Mouse (Mus musculus) C2C12 (cell line): ENCODE data around the gene Dennd5b. TPM values are rescaled to one million over a fixed set of nuclear protein-coding genes. Genes with fewer than 3 reads are reported as not detected.

Experiments used
- H3K27me3 ChIP-seq: one replicate; pipeline ENCODE4 v1.6.1; 2011; ENCODE audit not compliant: control insufficient read depth, insufficient read depth, insufficient read length
- H3K36me3 ChIP-seq: one replicate; pipeline ENCODE4 v1.6.1; 2011; ENCODE audit not compliant: control insufficient read depth, insufficient read depth
- H3K4me3 ChIP-seq: one replicate; pipeline ENCODE4 v1.5.1; 2011; ENCODE audit warnings: mild to moderate bottlenecking, control low read depth; ENCODE audit not compliant: poor library complexity, insufficient read depth, severe bottlenecking
- H3K79me2 ChIP-seq: one replicate; pipeline ENCODE4 v1.6.1; 2011; ENCODE audit not compliant: control insufficient read depth, insufficient read depth
- H3K79me3 ChIP-seq: one replicate; pipeline ENCODE4 v1.6.1; 2011; ENCODE audit warnings: low read depth, control low read depth
- H3ac ChIP-seq: one replicate; pipeline ENCODE3; 2011; ENCODE audit warnings: low read depth; ENCODE audit not compliant: control insufficient read depth, insufficient read length
- CEBPB ChIP-seq: IDR thresholded peaks from one replicate; pipeline ENCODE4 v1.6.1; 2011; ENCODE audit warnings: low read depth, mild to moderate bottlenecking, control low read depth, moderate library complexity
- CTCF ChIP-seq: IDR thresholded peaks from one replicate; pipeline ENCODE4 v1.5.1; 2011; ENCODE audit not compliant: control insufficient read depth, insufficient read depth, insufficient read length
- FOSL1 ChIP-seq: IDR thresholded peaks from one replicate; pipeline ENCODE4 v1.8.0; 2011; ENCODE audit warnings: mild to moderate bottlenecking, low read length; ENCODE audit not compliant: poor library complexity, insufficient read depth, severe bottlenecking
- MAX ChIP-seq: IDR thresholded peaks from one replicate; pipeline ENCODE4 v1.6.1; 2011; ENCODE audit warnings: mild to moderate bottlenecking, control low read depth
- MYOD1 ChIP-seq: IDR thresholded peaks from one replicate; pipeline ENCODE4 v1.6.1; 2011; ENCODE audit warnings: low read depth; ENCODE audit not compliant: control insufficient read depth, insufficient read length
- MYOG ChIP-seq: IDR thresholded peaks from one replicate; pipeline ENCODE4 v1.6.1; 2011; ENCODE audit not compliant: control insufficient read depth, insufficient read length; ENCODE audit errors: extremely low read depth
- USF1 ChIP-seq: IDR thresholded peaks from one replicate; pipeline ENCODE4 v1.6.1; 2011; ENCODE audit warnings: low read depth, mild to moderate bottlenecking, control low read depth, moderate library complexity
- long read RNA-seq, 2 experiments: library from polyadenylated mRNA; unstranded; transcript quantifications; one replicate each; pipeline ENCODE4 v2.0.0; 2019 to 2020
- polyA plus RNA-seq: library from polyadenylated mRNA; unstranded; fragments of >200 nt; fragmentation: generic; extraction: Trizol; gene quantifications from one replicate; pipeline ENCODE4 v1.2.1, GENCODE M21; 2012; ENCODE audit warnings: missing spikeins

Gene Dennd5b
- 2.6 TPM for polyA plus RNA-seq
- long read RNA-seq, experiment 1, partial matches to known transcripts = 0 of 4 reads
- long read RNA-seq, experiment 1, other reads (novel, unspliced or antisense) = 4 of 4 reads
- long read RNA-seq, experiment 2, full-length matches to known transcripts = 8 of 27 reads
- long read RNA-seq, experiment 2, partial matches to known transcripts = 8 of 27 reads
- long read RNA-seq, experiment 2, other reads (novel, unspliced or antisense) = 11 of 27 reads

DNA sequence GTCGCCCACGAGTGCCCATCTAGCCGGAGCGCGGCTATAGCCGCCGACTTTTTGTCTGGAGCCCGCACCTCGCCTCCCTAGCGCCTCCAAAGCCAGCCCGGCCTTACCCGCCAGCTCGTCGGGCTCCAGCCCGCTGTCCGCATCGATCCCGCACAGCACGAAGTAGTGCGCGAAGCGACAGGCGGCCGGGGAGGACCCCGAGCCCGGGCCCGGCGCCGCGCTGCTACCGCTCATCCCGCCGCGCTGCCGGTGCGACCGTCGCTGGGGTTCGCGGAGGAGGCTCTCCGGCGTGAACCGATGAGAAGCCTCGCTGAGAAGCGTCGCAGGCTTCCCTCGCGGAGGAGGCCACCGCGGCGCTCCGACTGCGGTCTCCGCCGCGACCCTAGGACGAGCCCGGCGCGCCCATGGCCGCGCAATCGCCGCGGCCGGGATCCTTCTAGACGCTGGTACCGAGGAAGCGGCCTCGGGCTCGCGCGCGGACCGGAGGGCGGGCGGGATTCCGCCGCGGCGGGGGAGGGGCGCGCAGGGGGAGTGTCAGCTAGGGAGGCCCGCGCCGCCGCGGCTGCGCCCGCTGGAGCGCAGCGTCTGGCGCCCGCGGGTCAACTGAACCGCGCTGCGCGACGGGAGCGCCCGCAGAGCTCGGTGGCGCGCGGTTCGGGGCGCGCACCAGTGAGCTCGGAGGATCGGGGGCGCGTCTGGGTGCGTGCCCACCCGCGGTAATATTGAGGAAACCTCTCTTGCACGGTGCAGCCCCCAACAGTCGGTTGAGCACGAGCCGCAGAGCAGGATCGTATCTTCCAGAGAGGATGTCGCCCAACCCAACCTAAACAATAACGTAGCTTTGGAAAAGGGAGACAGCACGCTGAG, at the start of gene Dennd5b:
TSS of gene Dennd5b (minus strand) at position 605 of the 867 bp plus-strand sequence.
- Histone ChIP-seq H3K79me3 (peaks cover 30% of the 10 kb centered on the region), H3K4me3 (peak within 1 kb of the TSS; percentile 72), H3K27me3 (no peaks in the 10 kb centered on the region), H3K36me3 (no peaks in the 10 kb centered on the region), H3K79me2 (peaks cover 49% of the 10 kb centered on the region), H3ac (peak within 1 kb of the TSS; percentile 84)
- no peak for TF ChIP-seq USF1

DNA sequence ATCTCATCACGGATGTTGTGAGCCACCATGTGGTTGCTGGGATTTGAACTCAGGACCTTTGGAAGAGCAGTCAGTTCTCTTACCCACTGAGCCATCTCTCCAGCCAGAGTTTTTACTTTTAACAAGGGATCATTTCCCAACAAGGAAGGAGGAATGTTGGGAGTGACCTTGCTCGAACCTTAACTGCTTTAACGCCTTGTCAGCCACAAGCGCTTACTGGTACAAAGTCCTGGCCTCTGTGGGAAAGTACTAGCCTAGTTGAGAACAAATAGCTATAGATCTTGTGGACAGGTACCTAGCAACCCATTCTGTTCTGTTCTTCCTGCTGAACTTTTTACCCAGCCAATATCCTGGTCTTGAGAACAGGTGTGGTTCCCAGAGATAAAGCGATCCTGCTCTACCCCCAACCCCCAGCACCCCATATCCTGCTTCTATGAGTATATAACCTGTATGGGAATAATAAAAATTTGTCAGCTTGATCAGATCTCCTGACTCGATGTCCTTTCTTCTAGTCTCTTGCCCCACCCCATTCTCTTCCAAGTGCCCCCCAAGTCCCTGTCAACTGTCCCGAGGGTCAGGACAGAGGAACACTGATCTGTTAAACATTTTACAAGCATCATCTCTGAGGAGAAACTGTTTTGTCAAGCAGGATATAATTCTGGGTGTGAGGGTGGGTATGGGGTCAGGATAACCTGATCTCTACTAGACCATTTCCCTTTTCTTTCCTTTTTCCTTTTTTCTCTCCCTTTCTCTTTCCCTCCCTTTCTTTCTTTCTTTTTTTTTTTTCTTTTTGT, 47.2 kb upstream of the Dennd5b start:
- Histone ChIP-seq H3K36me3 (peaks cover 18% of the 10 kb centered on the region), H3K4me3 (no peak overlapping the region), H3K79me3 (no peaks in the 10 kb centered on the region), H3K27me3 (no peaks in the 10 kb centered on the region), H3K79me2 (no peaks in the 10 kb centered on the region), H3ac (no peak overlapping the region)
- TF ChIP-seq MYOD1 = no peak
- TF ChIP-seq CTCF = no peak
- no peak for TF ChIP-seq CEBPB

- Histone ChIP-seq H3K79me2 (peaks cover 9% of the 10 kb centered on the region), H3K36me3 (peaks cover 14% of the 10 kb centered on the region)
- no peak for TF ChIP-seq CTCF
- TF ChIP-seq USF1 = no peak
- no peak for TF ChIP-seq FOSL1
- no peak for TF ChIP-seq CEBPB
- TF ChIP-seq MAX = no peak
- no peak for TF ChIP-seq MYOD1
Observed at GRCm38 (mm10) chr6:149145143-149145542, 43.7 kb upstream of the Dennd5b start.

DNA sequence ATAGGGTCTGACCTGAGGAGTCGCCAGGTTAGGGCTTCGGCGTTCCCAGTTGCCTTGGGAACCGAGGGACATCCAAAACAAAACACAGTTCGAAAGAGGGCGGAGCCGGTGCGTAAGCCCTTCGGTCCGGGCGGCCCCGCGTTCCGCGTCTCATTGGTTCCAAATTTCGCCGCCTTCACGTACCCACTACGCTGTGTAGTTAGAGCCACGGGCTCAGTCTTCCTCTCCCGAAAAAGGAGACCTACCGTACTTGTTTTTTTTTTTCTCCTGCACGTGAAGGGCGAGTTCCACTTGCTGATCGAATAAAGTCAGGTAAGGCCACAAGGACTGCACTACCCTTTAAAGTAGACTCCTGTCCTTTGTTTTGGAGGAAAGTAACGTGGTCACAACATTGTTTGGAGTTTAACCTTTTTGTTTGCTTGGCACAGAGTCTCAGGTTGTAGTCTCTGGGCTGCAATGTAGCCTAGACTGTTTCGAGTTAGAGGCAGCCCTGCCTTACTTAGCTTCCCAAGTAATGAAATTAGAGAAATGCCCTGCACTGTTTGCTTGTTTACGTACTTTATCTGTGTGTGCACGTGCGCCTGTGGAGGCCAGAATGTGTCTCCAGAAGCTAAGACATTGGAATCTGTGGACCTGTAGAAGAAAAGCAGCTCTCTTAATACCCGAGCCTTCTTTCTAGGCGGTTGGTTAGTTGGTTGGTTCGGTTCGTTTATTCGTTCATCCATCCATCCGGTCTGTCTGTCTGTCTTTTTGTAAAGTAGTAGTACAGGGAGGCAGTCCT, 40.1 kb upstream of the Dennd5b start:
- peaks cover 9% of the 10 kb centered on the region for H3K79me2 ChIP-seq
- H3K36me3 ChIP-seq = peaks cover 14% of the 10 kb centered on the region
- H3K4me3 ChIP-seq = peak overlapping the region; percentile 49
- TF ChIP-seq MAX (peak; percentile 38), USF1 (no peak), CEBPB (no peak), MYOG (no peak), CTCF (no peak)
- peaks cover 2% of the 10 kb centered on the region for H3K79me3 ChIP-seq
- H3K27me3 ChIP-seq = no peaks in the 10 kb centered on the region
- H3ac ChIP-seq = peak overlapping the region; percentile 76

More at GRCm38 (mm10) chr6:149145143-149145542, 43.7 kb upstream of the Dennd5b start:
- H3ac ChIP-seq = no peak overlapping the region
- H3K27me3 ChIP-seq = no peaks in the 10 kb centered on the region
- H3K4me3 ChIP-seq = no peak overlapping the region
- peaks cover 2% of the 10 kb centered on the region for H3K79me3 ChIP-seq

DNA sequence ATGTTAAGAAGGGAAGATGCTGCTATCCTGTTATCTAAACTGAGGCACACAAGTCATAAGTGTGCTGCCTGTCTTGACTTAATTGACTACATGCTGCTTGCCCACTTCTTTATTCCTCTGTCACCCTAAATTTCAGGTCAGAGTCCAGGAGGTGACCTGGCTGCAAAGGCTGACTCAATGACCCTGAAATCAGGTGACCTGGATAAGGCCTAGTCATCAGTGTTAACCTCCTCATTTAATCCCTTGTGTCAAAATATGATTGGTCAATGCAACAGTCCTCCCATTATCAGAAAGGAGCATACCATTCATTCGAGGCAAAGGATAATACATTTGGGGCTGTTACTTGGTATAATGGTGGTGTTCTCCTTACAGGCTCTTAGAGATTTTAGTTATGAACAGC, 38.0 kb upstream of the Dennd5b start, which contains the start of gene Etfbkmt:
TSS of gene Etfbkmt (plus strand) at position 379 of the 400 bp plus-strand sequence.
- Histone ChIP-seq H3ac (no peak within 1 kb of the TSS), H3K79me3 (peaks cover 2% of the 10 kb centered on the region), H3K4me3 (no peak within 1 kb of the TSS), H3K36me3 (peaks cover 6% of the 10 kb centered on the region), H3K79me2 (peaks cover 9% of the 10 kb centered on the region), H3K27me3 (no peaks in the 10 kb centered on the region)
- TF ChIP-seq MAX (no peak), USF1 (no peak), MYOG (no peak), MYOD1 (no peak), CEBPB (no peak), CTCF (no peak), FOSL1 (no peak)
